Mouse (Mus musculus) limb, embryonic 15.5 days (tissue): ENCODE data around the gene Arpc5. TPM values are rescaled to one million over a fixed set of nuclear protein-coding genes. Genes with fewer than 3 reads are reported as not detected.

Experiments used
- ATAC-seq: fragments of 200-750 bp; cut with Nextera tagmentation; 2 replicates; pipeline ENCODE4 v1.8.0; 2017; ENCODE audit warnings: low read depth, moderate TSS enrichment; ENCODE audit not compliant: insufficient number of reproducible peaks, low FRiP score, low TSS enrichment
- H3K27ac ChIP-seq: fragments of 300-500 bp; sonication (generic); 2 replicates; pipeline ENCODE4 v1.5.1; 2015; ENCODE audit warnings: moderate library complexity, mild to moderate bottlenecking, inconsistent platforms
- H3K27me3 ChIP-seq: fragments of 300-500 bp; sonication (generic); 2 replicates; pipeline ENCODE4 v1.6.1; 2015; ENCODE audit warnings: inconsistent platforms
- H3K36me3 ChIP-seq: fragments of 300-500 bp; sonication (generic); 2 replicates; pipeline ENCODE4 v1.6.1; 2015; ENCODE audit warnings: inconsistent platforms
- H3K4me1 ChIP-seq: fragments of 300-500 bp; sonication (generic); 2 replicates; pipeline ENCODE4 v1.6.1; 2015; ENCODE audit warnings: inconsistent platforms
- H3K4me2 ChIP-seq: fragments of 300-500 bp; sonication (generic); 2 replicates; pipeline ENCODE4 v1.6.1; 2015; ENCODE audit warnings: mild to moderate bottlenecking, inconsistent platforms
- H3K4me3 ChIP-seq: fragments of 300-500 bp; sonication (generic); 2 replicates; pipeline ENCODE4 v1.5.1; 2015; ENCODE audit warnings: mild to moderate bottlenecking, inconsistent platforms
- H3K9ac ChIP-seq: fragments of 300-500 bp; sonication (generic); 2 replicates; pipeline ENCODE4 v1.6.1; 2015; ENCODE audit warnings: inconsistent platforms
- H3K9me3 ChIP-seq: fragments of 300-500 bp; sonication (generic); 2 replicates; pipeline ENCODE4 v1.6.1; 2016; ENCODE audit warnings: inconsistent platforms
- WGBS: fragments of 180-500 bp; shearing (Covaris S2); methylation state at CpG from one replicate; pipeline ENCODE4 v1.1.7; 2015; 5-methylcytosine and 5-hydroxymethylcytosine counted together
- polyA plus RNA-seq: library from polyadenylated mRNA; unstranded; fragments of >200 nt; fragmentation: Nextera tagmentation; extraction: Ambion mirVana; gene quantifications from 2 replicates; pipeline ENCODE4 v1.2.1, GENCODE M21; 2015

Gene Arpc5
- 271 and 274 TPM in 2 replicates for polyA plus RNA-seq

DNA sequence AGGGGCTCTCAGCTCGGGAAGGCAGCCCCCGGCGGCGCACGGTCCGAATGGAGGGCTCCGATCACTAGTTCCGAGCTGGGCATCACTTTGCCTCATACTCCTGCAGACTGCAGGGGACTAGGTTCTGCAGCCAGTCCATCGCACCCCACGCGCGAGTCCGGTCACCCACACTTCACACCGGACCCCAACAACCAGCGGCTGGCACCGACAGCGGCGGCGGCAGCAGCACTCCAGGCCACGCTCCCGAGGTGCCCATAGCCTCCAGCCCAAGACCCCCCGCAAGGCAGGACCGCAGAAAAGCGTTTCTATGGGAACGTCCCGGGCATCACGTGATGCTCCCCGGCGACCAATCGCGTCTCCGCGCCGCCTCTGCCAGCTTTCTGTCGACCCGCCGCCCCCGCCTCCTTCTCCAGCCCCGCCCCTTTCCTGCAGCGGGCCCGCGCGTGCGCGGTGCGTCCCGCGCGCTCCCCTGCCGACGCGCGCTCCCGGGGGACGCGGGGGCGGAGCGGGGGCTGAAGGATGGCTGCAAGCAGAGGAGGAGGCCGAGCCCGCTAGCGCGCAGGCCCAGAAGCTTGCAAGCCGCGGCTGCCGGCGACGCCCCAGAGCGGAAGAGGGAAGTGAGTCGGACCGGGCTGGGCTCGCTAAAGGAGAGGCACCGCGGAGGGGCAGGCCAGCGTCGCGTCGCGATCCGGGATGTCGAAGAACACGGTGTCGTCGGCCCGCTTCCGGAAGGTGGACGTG lies at the start of gene Arpc5, which contains the start of gene Rgl1:
TSS of gene Arpc5 (plus strand) at position 511 of the 741 bp plus-strand sequence.
TSS of gene Rgl1 (minus strand) at position 320 of the 741 bp plus-strand sequence.
- Histone ChIP-seq H3K36me3 (peaks cover 13% of the 10 kb centered on the region), H3K27me3 (no peaks in the 10 kb centered on the region; the same call in 1 of the 2 replicates), H3K27ac (peak within 1 kb of the TSS; percentile 87), H3K4me3 (peak within 1 kb of the TSS; percentile 99), H3K4me1 (peaks cover 13% of the 10 kb centered on the region), H3K4me2 (peak within 1 kb of the TSS; percentile 97), H3K9ac (peak within 1 kb of the TSS; percentile 93), H3K9me3 (no peaks in the 10 kb centered on the region)
- under 1% methylated on average over 86 of the region's 86 CpGs for WGBS
- peak; percentile 97 for ATAC-seq

DNA sequence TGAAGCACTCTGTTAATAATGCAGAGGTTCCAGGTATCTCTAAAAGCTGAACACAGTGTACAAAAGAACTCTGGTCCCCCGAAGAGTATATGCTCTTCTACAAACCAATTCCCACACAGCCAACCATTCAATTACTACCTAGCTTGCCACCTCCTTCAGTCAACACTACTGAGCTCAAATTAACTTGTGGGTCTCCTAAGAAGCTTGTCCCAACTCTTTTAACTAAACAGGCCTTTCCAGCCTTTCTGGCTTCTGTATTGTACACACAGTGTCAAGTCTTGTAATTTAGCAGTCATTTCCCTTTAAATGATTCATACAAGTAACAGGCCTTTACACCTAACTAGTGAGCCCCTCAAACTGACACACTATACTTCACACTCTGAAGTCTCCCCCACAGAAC lies 49.0 kb upstream of the Arpc5 start:
- ATAC-seq: no peak
- Histone ChIP-seq H3K36me3 (no peaks in the 10 kb centered on the region), H3K27ac (no peak overlapping the region), H3K4me3 (no peak overlapping the region), H3K4me1 (peaks cover 16% of the 10 kb centered on the region; the same call in 1 of the 2 replicates), H3K9me3 (no peaks in the 10 kb centered on the region), H3K4me2 (no peak overlapping the region), H3K9ac (no peak overlapping the region), H3K27me3 (no peaks in the 10 kb centered on the region)
- WGBS: 77% methylated on average over 1 of the region's 1 CpGs

DNA sequence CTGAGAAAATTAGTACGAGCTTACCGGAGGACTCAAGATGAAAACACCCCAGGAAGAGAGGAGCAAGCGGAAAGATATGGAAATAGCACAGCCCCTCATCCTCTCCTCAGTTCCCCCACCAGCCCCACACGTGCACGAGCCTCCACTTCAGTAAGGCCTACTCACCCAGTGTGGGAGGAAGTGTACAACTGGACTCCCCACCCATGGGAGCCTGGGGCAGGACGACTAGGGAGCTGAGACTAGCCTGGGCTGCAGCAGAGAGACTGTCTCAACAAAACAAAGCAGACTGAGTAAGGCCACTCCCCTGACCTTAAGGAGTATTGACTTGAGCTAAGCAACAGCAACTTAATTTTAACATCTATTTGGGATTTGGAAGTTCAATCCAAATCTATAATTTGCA lies 48.1 kb upstream of the Arpc5 start:
- H3K4me1 ChIP-seq: peaks cover 14% of the 10 kb centered on the region; the same call in 1 of the 2 replicates
- no peaks in the 10 kb centered on the region for H3K27me3 ChIP-seq
- 57% methylated on average over 6 of the region's 6 CpGs for WGBS
- H3K4me3 ChIP-seq: no peak overlapping the region
- no peak for ATAC-seq
- H3K36me3 ChIP-seq: no peaks in the 10 kb centered on the region
- H3K9me3 ChIP-seq: no peaks in the 10 kb centered on the region
- no peak overlapping the region for H3K9ac ChIP-seq
- H3K4me2 ChIP-seq: no peak overlapping the region
- H3K27ac ChIP-seq: peak overlapping the region; percentile 47; the same call in 1 of the 2 replicates

DNA sequence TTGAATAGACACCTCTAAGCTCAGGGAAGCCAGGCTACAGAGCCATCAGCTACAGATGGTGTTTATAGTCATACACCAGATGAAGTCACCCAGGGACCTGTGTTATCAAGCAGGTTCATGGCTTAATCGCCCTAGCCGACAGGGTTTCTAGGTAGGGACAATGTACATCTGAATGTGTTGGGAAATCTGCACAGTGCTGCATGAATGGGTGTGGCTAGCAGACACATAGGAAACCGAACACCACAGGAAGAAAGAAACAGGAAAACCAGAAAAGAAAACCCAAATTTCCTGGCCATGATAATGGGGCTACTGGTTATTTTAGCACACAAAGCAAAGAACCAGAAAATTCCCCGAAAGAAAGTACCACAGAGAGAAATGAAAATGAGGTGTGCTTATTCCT lies 45.4 kb upstream of the Arpc5 start:
- no peaks in the 10 kb centered on the region for H3K9me3 ChIP-seq
- H3K9ac ChIP-seq: no peak overlapping the region
- H3K4me3 ChIP-seq: no peak overlapping the region
- no peak overlapping the region for H3K4me2 ChIP-seq
- H3K27me3 ChIP-seq: no peaks in the 10 kb centered on the region
- peaks cover 14% of the 10 kb centered on the region; the same call in 1 of the 2 replicates for H3K4me1 ChIP-seq
- no peaks in the 10 kb centered on the region for H3K36me3 ChIP-seq
- 68% methylated on average over 4 of the region's 4 CpGs for WGBS
- no peak overlapping the region for H3K27ac ChIP-seq
- no peak for ATAC-seq

DNA sequence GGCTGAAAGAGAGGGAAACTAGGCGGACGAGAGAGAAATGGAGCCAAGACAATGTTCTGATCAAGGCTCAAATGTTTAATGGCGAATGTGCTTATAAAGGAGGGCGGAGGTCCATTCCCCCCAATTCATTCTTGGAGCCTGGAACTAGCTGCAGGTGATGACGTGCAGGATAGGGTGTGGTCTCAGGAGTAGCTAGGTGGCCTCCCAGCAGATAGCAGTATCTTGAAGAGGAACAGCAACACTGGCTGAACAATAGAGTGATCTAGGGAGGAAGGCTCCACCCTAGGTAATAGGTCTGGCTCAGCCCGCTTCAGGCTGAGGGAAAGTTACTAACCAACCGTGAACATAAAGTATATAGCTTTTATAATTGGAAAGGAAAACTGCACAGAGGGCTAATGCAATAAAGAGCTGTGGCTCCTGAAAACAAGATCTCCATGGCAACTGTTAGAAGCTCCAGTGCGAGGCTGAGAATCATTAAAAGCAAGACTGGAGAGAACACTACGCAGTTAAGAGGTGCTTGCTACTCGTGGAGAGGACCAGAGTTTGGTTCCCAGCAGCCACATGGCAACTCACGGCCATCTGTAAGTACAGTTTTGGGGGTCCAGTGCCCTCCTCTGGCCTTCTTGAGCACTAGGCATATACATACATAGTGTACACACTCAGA lies 44.7 kb upstream of the Arpc5 start:
- H3K9ac ChIP-seq: no peak overlapping the region
- no peaks in the 10 kb centered on the region for H3K9me3 ChIP-seq
- no peaks in the 10 kb centered on the region for H3K36me3 ChIP-seq
- H3K27me3 ChIP-seq: no peaks in the 10 kb centered on the region
- H3K4me2 ChIP-seq: no peak overlapping the region
- H3K4me1 ChIP-seq: peaks cover 14% of the 10 kb centered on the region; the same call in 1 of the 2 replicates
- ATAC-seq: no peak
- no peak overlapping the region for H3K27ac ChIP-seq
- 63% methylated on average over 11 of the region's 11 CpGs for WGBS
- no peak overlapping the region for H3K4me3 ChIP-seq

DNA sequence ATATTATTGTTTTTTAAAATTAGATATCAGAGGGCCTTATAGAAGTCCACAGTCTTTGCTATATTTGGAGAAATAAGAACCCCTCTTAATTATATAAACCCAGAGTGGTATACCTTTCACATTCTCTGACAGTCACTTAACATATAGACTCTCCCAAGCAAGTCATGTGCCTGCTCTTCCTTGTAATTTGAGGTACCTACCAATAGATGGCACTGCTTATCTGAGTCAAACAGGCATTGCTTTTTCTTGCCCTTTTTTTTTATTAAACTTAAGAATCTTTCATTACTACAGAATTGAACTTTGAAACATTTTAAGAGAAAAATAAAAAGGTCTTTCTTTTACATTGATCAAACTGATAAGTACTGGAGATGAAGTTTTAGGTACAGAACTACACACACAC lies 42.1 kb upstream of the Arpc5 start:
- no peak for ATAC-seq
- H3K4me2 ChIP-seq: no peak overlapping the region
- H3K4me3 ChIP-seq: no peak overlapping the region
- no peaks in the 10 kb centered on the region for H3K36me3 ChIP-seq
- no peaks in the 10 kb centered on the region for H3K9me3 ChIP-seq
- no peak overlapping the region for H3K27ac ChIP-seq
- H3K4me1 ChIP-seq: peaks cover 4% of the 10 kb centered on the region; the same call in 1 of the 2 replicates
- no peak overlapping the region for H3K9ac ChIP-seq
- H3K27me3 ChIP-seq: no peaks in the 10 kb centered on the region

DNA sequence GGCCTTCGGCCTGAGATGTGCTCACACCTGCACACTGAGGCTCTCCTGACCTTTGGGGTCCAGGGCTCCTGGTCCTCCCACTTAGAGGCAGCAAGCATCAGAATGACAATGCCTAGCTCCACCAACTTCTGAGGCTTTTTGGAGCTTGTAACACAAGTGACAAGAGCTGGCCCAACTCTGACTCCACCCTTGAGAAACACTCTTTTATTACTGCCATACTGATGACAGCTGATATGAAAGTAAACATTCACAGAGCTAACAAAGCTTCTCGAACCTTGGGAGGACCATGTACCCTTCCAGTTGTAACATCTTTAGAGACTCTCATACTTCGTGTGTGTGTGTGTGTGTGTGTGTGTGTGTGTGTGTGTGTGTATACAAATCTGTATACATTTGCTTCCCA lies 40.2 kb upstream of the Arpc5 start:
- WGBS: 76% methylated on average over 3 of the region's 3 CpGs
- H3K4me1 ChIP-seq: peaks cover 4% of the 10 kb centered on the region; the same call in 1 of the 2 replicates
- H3K9ac ChIP-seq: no peak overlapping the region
- H3K36me3 ChIP-seq: no peaks in the 10 kb centered on the region
- H3K27me3 ChIP-seq: no peaks in the 10 kb centered on the region
- H3K27ac ChIP-seq: no peak overlapping the region
- H3K4me3 ChIP-seq: no peak overlapping the region
- no peaks in the 10 kb centered on the region for H3K9me3 ChIP-seq
- no peak overlapping the region for H3K4me2 ChIP-seq
- ATAC-seq: no peak

DNA sequence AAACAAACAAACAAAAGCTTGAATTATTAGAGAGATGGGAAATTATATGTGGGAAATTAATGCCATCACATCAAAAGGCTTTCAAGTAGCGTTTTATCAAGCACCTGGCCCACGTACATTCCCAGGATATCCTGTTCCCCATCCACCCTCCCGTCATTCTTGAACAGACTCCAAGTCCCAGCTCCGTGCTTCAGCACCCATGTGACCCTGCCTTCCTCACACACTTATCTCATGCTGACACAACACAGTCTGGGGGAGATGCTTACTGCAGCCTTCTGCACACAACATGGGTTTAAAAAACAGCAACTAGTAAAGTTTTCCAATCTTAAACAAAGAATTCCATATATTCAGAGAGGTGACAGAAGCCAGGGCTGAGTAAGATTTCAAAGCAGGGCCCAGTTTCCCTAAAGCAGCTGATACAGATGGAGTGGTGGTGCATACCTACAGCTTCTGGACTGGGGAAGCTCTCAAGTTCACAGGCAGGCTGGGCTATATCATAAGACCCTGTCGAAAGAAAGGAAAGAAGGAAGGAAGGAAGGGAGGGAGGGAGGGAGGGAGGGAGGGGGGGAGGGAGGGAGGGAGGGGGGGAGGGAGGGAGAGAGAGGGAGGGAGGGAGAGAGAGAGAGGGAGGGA lies 38.6 kb upstream of the Arpc5 start:
- ATAC-seq: no peak
- WGBS: 39% methylated on average over 4 of the region's 5 CpGs
- Histone ChIP-seq H3K27me3 (no peaks in the 10 kb centered on the region), H3K4me1 (peaks cover 5% of the 10 kb centered on the region), H3K9me3 (no peaks in the 10 kb centered on the region), H3K27ac (no peak overlapping the region), H3K36me3 (no peaks in the 10 kb centered on the region), H3K4me2 (no peak overlapping the region), H3K9ac (no peak overlapping the region), H3K4me3 (no peak overlapping the region)

DNA sequence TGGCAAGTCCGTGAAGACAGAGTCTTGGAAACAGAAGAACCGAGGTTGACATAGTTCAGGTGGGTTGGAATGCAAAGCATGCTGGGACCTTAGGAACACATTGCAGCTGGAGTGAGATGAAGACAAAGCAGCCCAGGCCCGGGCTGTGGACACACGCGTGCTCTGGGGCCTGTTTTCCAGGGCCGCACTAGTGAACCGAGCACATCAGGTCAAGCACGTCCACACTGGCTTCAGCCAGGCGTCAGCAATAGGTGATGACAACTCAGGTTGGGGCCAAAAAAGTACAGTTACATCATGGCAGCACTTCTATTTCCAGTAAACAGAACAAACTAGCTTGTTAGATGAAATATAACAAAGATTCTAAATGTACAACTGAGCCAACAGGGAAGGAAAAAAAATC lies 27.5 kb upstream of the Arpc5 start:
- H3K4me1 ChIP-seq: no peaks in the 10 kb centered on the region
- H3K27me3 ChIP-seq: no peaks in the 10 kb centered on the region
- H3K4me2 ChIP-seq: no peak overlapping the region
- WGBS: 81% methylated on average over 9 of the region's 9 CpGs
- H3K27ac ChIP-seq: no peak overlapping the region
- H3K36me3 ChIP-seq: no peaks in the 10 kb centered on the region
- H3K9me3 ChIP-seq: no peaks in the 10 kb centered on the region
- no peak overlapping the region for H3K4me3 ChIP-seq
- no peak overlapping the region for H3K9ac ChIP-seq
- ATAC-seq: no peak

DNA sequence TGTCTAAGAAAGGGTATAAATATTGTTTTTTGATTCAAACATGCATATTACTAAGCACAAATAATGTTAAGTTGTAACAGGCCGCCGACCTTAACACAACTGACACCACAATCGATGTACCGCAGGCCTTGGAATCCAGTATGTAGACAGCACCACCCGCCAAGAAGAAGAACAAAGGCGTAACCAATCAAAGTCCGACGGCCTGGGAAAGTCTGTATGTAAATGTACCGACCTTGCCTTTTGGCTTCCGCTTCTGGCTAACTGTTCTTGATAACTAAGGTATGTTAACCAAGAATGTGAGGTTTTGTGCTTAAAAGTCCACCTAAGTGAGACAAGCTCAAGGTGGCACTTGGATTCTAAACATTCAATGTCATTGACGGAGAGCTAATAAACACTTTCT lies 27.0 kb upstream of the Arpc5 start:
- Histone ChIP-seq H3K27ac (no peak overlapping the region), H3K9ac (no peak overlapping the region), H3K36me3 (no peaks in the 10 kb centered on the region), H3K27me3 (no peaks in the 10 kb centered on the region), H3K9me3 (no peaks in the 10 kb centered on the region), H3K4me2 (no peak overlapping the region), H3K4me1 (no peaks in the 10 kb centered on the region), H3K4me3 (no peak overlapping the region)
- WGBS: 91% methylated on average over 11 of the region's 11 CpGs
- ATAC-seq: no peak

DNA sequence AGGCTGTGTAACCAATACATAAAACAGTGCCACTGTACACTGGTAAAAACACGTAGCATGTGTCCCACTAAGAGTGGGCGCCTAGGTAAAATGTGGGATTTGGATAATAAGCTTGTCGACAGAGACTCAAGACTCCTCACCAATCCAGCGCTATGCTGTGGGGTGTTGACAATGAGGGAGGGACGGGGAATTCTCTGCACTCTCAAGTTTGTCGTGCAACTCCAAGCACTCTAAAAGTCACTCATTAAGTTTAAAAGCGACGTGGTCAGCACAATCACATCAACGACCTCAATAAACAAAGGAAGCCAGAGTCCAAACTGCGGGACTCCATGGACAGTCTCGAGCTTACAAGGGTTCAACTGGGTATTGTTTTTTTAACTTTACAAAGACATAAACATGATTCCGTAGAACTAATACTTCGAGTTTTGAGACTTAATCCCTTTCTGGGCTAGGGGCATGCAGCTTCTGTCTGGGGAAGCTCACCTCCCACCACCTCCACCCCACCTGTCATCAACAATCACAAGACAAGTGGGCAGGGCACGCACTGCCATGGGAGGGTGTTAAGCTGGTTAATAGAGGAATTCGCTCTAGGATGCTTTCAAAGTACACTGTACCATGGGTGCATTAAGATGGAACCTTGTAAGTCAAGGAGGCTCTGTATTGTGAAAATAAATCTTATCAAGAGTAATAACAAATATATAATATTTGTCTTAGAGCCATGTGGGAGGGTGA lies 23.1 kb upstream of the Arpc5 start:
- 54% methylated on average over 15 of the region's 15 CpGs for WGBS
- ATAC-seq: no peak

More for the DNA sequence above, 23.1 kb upstream of the Arpc5 start:
- no peak overlapping the region for H3K9ac ChIP-seq
- no peak overlapping the region for H3K4me2 ChIP-seq
- H3K27ac ChIP-seq: no peak overlapping the region
- H3K27me3 ChIP-seq: no peaks in the 10 kb centered on the region
- no peaks in the 10 kb centered on the region for H3K36me3 ChIP-seq
- no peaks in the 10 kb centered on the region for H3K4me1 ChIP-seq
- H3K4me3 ChIP-seq: no peak overlapping the region
- H3K9me3 ChIP-seq: no peaks in the 10 kb centered on the region
